Mouse (Mus musculus) adrenal gland, adult 8-10 months (tissue): Measurements from ENCODE around the gene Tmtc1. TPM values are rescaled to one million over a fixed set of nuclear protein-coding genes. Genes with fewer than 3 reads are reported as not detected.

Experiments
- DNase-seq: peaks from one replicate; pipeline ENCODE4 v3.0.0; 2022
- total RNA-seq, 4 experiments: library from RNA; stranded (reverse); gene quantifications; 2 replicates each; pipeline ENCODE4 v1.2.4; 2022

Gene Tmtc1
- total RNA-seq, 4 experiments from 2014 or later = 18.5 to 22.4 (median 20.8) TPM

DNA sequence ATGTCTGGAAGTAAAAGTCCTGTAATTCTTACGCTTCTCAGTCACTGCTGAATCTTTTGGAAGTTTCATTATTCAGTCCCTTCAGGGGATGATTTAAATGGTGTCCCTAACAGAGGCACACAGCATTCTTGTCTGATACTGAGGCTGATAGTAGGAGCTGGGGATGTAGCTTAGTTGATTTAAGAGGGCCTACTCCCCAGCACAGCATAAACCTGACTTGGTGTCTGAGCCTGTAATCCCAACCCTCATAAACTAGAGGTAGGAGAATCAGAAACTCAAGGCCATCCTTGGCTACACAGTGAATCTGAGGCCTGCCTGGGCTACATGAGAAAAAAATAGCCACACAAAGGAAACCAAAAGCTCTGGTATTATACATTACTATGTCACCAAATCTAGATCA, 77.6 kb downstream of the Tmtc1 start:
- no peak for DNase-seq

DNA sequence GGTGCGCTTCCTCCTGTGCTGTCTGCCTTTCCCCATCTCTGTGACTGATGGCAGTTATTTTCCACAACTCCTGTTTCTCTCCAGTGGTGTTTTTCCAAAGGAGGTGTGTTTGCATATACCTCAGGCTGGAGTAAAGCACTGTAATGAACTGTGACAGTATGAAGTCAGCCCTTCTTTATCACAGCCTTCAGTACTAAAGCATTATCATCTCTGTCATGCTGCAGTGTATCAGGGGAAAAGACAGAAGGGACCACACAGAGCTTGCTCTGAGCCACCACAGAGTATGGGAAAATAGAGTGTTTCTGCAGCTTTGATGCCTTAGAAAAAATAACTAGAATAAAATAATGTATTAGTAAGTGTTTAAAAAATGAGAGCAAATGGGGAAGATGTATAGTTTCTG, 81.0 kb downstream of the Tmtc1 start:
- DNase-seq = no peak

DNA sequence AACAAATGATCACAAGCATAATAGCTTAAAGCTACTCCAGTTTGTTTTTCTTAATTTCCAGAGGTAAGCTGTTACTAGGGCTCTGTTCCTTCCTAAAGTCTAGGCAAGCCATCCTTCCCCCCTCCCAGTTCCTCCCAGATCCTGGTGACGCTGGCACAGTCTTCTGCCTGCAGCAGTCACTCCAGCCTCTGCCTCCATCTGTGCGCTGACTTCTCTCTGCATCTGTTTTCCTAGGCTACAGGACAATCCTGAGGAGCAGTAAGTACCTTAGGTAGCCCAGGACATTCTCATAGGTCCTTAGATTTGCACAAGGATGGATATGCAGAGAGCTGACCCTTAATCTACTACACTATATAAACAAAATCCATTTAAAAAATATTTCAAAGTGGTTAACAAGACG, 81.7 kb downstream of the Tmtc1 start:
- DNase-seq = no peak

DNA sequence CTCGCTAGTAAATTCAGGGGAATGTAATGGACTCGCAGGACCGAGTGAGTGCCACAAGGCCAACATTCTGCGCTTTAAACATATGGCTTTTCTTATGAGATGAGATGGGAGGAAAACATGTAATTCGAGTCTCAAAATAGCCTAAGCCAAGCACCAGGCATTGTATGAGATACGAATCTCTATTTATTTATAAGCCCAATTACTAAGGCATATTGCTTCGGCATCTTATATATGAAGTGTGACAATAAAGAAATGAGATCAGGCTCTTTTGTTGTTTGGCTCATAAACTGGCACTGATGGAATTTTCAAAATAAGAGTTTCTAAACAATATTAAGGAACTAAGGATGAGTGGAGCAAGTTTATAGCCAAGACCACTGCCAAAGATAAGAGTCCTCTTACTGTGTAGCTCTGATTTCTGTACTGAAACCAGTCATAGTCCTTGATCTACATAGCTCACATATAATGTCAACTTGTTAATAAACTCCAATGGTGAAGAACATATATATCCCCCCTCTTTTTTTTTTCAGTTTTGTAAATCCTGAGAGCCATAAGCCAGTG, 84.8 kb downstream of the Tmtc1 start:
- DNase-seq = no peak

DNA sequence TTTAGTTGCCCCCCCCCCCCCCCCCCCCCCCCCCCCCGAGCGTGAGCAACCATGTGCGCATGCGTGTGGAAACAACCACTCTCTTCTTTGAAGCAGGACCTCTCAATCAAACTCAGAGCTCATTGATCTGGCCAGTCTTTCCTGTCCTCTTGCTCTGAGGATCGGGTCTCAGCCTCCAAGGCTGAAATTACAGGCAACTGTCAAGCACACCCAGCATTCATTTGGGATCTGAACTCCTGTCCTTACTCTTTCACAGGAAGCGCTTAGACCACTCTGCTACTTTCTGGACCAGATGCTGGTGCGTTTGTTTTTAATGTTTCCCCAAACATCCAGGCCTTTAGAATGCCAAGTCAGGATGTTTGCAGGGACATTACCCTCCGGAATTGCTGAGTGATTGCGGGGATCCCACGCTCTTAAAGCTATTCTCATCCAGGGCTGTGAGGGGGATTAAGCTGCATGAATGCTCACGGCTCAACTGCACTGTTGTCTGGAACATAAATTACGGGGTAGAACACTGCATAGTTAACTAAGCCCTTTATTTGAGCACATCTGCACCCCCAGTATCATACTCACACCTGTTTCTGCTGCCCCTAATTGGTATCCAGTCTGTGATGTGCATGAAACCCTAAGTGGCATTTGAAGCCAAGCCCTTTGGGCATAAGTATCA, 85.5 kb downstream of the Tmtc1 start:
- no peak for DNase-seq

DNA sequence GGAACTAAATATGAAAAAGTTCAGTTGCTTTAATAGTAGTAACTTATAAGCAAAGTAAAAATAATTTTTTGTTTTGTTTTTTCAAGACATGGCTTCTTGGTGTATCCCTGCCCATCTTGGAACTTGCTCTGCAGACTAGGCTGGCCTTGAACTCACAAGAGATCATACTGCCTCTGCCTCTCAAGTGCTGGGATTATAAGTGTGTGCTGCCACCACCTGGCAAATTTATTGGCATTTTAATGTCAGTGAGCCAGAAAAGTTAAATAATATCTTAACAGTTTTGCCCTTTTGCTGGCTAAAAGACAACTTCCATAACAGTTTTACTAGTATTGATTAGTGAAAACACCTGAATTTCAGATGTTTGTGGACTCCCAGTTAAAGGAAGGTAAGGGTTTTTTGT, 88.0 kb downstream of the Tmtc1 start:
- no peak for DNase-seq

DNA sequence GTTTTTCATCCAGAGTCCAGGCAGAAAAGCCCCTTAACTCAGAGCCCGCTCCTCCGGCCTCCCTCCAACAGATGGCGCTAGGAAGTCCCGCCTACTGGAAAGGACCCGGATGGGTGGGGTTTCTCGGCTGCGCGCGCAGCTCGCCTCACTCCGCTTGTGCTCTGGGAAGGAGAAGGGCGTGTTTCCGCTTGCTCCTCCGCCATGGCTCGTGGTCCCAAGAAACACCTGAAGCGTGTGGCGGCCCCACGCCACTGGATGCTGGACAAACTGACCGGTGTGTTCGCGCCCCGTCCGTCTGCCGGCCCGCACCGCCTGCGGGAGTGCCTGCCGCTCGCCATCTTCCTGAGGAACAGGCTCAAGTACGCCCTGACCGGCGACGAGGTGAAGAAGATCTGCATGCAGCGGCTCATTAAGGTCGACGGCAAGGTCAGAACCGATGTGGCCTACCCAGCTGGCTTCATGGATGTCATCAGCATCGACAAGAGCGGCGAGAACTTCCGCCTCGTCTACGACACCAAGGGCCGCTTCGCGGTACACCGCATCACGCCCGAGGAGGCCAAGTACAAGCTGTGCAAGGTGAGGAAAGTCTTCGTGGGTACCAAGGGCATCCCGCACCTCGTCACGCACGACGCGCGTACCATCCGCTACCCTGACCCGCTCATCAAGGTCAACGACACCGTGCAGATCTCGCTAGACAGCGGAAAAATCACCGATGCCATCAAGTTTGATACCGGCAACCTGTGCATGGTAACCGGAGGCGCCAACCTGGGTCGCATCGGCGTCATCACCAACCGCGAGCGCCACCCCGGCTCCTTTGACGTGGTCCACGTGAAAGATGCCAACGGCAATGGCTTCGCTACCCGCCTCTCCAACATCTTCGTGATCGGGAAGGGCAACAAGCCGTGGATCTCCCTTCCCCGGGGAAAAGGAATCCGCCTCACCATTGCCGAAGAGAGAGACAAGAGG, 89.4 kb downstream of the Tmtc1 start:
- peak; percentile 23 for DNase-seq

DNA sequence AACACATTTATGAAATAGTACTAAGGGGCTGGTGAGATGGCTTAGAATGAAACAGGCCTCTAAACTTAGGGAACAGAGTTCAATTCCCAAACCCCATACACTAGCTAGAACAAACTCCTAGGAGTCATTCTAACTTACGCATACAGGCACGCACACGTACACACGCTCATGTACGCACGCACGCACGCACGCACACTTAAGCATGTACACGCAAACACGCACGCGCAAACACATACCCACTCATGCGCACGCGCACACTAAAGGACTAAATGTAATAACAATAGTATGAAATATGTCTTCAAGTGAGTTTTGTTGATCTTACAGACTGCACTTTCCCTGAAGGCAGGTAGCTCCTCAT, 90.1 kb downstream of the Tmtc1 start:
- DNase-seq = no peak

DNA sequence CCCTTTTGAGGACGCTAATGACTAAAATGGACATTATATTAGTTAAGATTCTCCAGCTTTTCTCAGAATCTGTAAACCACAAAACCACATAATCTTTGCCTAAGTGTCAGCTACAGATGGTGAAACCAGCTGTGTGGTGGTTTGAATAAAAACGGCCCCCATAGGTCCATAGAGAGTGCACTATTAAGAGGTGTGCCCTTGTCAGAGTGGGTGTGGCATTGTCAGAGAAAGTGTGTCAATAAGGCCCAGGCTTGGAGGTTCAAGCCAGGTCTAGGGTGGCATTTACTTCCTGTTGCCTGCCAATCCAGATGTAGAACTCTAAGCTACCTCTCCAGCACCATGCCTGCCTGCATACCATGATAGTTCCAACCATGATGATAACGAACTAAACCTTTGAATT, 99.2 kb downstream of the Tmtc1 start:
- DNase-seq = no peak

DNA sequence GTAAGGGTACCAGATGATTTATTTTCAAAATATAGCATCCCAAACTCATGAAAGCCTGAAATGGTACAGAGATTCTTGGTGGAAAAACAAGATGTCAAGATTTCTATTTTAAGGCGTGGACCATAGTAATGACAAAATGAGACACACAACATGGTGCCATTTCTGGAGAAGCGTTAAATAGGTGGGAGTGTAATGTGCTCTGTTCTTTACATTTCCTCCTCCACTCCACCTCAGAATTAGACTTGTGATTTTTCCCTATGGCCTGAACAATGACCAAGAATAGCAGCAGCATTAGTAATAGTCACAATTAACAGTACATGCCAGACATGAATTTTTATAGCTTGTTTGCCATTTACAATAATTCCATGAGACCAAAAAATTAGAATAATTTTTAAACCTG, 102.0 kb downstream of the Tmtc1 start:
- no peak for DNase-seq

DNA sequence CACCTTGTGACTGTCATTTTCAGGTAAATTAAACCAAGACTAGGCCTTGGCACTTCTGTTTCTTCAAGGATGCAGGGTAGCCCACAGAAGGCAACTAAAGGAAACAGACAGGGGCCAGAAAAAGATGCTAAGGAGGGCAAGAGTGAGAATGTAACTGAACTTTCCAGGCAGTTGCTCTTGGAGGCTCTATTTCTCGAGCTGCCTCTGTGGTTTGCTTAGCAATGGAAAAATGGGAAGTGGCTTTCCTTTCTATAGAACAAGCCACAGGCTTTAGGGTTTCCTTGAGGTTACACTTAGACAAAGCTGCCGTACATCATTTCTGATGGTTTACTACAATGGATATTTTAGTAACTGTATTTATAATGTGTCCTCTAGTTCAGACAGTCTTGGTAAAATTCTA, 102.4 kb downstream of the Tmtc1 start:
- no peak for DNase-seq

DNA sequence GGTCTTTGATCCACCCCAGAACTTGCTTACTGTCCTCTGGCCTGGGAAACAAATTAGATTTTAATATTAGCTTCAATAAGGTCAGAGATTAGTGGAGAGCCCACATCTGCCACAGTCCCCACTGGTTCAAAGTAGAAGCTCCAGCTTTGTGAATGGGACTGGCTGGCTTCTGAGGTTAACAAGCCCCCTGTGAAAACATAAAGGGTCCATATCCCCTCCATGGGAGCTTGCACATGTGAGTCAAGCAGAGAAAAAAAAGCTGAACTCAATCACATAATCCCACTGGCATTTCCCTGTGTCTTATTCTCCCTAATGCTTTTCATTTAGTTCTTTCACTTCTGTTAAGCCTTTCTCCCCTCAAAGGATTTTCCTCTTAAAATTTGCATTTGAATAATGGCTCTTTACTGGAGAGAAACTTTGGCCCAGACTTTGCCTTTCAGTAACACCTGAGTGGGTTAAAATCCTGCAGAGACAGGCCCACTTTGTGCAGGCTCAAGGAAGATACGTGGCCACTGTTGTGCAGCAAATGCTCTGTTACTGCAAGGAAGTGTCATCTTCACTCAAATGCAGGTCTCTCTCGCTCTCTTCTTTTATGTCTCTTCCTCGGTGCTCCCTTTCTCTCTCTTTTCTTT, 105.7 kb downstream of the Tmtc1 start:
- DNase-seq = no peak

DNA sequence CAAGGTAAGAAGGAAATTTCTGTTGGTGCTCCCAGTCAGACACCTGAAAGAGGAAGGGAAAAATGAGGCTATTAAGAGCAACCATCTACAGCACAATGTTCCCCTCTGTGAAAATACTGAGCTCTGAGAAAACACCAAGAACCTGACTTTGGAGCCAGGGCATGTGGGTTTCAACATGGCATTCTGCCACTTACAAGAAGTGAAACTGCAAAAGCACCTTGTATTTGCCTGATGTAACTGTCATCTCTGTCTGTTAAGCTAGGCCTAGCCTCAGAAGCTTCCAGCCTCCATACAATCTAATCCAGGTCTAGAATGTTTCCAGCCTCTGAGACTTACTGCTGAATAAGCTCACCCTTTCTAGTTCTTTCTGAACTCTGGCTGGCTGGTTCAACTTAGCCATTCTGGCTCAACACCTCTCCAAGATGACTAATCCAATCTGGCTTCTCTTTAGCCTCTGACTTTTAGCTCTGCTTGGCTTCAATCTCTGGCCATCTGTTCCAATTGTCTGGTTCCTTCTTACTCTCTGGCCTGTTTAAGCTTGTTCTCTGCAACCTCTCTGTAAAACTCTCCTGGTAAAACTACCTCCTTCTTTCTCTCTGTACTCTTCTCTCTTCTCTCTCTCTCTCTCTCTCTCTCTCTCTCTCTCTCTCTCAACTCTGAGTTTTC, 107.8 kb downstream of the Tmtc1 start:
- DNase-seq = no peak

DNA sequence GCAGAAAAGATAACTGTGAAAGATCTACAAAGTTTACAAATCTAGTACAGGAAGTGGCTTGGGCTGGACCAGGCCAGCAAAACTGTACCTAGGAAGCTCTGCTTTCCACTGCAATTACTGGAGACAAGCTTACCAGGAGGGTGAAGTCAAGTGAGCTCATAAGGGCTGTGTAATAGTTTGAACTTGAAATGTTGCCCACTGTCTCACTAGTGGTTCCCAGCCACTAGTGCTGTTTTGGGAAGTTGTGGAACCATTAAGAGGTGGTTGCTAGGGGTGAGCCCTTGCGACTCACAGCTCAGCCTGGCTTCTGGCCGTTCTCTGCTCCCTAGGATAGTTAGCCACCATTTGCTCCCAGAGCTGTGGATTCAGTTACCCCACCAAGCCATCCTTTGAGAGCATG, 112.3 kb downstream of the Tmtc1 start:
- DNase-seq = no peak

DNA sequence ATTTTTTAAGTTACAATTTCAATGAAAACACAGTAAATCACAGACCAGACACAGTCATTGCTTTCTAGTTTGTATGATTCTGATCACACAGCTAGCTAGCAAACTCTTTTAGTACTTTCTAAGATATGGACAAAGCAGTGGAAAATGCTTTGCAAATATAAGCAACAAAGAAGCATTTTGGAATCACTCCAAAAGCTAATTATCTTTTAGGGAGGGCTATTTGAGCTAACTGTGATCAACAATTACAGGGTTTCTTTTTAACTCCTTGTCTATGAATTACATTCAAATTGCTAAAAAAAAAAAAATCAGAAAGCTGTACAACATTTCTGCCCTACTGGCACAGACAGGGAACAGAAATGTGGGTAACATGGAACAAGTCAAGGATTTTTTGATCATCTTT, 114.2 kb downstream of the Tmtc1 start:
- no peak for DNase-seq

DNA sequence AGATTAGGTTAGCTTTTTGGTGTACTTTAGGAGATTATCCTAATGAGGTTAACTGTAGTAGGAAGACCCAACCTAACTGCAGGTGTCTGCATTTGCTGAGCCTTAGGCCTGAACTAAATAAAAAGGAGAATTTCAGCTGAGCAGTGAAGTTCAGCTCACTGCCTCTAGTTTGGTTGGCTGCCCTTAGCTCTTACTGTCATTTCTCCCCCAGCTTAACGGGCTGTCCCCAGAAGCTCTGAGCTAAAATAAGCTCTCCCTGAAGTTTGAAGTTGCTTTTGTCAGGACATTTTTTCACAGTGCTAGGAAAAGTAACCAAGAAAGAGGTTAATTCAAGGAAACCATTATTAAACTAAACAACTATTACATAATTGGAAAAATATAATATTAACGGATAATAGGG, 115.3 kb downstream of the Tmtc1 start:
- DNase-seq = no peak

DNA sequence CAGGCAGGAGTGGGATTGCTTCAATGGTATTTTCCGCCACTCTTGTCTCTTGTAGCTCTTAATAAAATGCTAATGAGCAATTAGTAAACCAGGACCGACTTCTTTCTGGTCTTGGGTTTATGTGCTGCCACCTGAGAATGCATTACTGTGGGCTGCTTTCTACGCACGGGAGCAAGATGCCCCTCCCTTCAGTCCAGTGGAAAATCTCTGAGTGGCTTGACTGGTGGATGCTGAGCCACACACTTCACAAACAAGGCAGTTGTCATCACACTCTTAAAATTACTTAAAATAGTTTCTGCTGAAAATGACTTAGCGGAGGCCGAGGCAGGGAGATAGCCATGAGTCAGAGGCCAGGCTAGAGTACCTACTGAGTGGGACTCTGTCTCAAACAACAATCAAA, 116.1 kb downstream of the Tmtc1 start:
- DNase-seq = no peak

DNA sequence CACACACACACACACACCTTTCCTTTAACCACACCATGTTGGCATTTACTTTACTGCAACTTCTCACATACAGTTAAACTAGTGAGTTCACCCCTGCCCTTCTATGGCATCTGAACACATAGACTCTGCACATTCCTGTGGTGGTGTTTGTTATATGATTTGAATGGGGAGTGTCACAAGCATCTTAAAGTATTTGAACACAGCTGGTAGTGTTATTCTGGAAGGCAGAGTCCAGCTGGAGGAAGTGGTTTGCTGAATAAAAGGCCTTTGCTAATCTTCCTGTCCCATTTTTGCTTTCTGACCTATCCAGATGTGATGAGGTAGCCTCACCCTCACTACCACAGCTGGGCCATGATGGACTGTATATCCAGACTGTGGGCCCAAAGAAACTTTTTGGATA, 125.5 kb downstream of the Tmtc1 start:
- DNase-seq = no peak

DNA sequence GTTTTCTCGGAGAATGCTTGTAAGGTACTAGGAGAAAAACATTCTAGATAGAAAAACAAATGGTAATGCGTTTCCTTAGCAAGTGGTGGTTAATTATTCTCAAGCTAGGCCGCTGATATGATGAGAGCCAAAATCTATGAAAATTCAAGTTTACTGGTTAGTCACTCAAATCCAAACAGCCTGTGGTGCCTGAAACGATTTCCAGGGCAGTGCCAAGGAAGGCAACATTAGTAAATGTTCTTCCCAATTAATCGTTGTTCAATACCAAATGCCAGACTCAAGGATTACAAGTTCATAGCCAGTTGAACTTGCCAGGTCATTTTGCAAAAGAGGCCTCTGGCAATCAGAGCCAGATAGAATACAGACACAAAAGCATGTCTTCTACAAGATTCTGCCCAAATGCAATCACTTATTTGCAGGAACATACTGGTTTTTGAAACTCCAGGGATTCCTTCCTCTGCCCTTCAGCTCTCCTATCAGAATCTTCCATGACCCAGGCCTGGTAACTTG, 128.6 kb downstream of the Tmtc1 start:
- DNase-seq = peak; percentile 25

DNA sequence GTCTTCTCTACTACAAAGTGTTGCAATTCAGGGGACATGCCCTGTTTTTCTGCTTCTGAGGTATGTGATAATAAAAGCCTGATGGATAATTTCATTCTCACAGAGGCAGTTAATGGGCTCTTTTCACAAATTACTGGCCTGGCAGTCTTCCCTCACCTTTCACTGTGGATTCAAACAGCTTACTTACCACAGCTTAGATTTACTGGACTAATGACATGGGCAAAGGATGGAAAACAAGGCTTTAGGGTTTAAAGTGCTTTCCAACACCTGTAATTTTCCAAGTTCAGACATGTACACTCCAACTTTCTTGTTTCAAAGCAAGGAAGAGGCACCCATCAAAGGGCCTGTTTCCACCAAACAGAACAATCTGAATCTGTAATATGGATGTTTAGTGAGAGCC, 129.1 kb downstream of the Tmtc1 start:
- no peak for DNase-seq

DNA sequence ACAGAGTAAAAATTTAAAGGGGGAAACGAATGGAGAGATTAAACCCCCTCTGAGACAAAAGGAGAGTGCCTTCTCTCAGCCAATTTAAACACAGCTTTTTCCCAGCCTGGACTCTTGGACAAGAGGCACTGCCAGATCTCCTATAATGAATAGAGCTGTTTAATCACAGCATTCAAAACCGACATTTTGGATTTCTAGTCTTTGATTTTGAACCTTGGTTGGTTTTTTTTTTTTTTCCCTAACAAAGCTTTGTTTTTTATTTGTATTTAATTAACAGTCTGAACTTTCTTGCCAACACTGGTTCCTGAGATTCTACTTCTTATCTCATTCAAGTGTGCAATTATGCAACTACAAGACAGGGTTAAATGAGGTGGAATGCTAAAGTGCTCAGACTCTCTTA, 133.2 kb downstream of the Tmtc1 start:
- DNase-seq = no peak

DNA sequence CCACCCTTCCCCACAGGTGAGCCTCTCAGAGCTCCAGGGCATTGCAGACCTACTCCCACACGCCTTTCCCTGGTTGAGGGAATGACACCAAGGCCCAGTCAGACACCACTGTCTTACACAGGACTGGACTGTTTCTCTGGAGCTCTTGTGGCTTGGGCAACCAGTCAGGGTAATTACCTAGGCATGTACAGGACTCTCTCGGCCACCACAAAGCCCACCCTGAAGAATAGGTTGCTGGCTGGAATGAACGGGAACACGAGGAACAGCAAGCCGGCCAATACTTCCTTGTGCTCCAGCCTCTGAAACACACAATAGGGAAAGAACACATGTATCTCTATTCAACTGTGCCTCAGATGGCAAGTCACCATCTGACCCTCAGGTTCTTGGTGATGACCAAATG, 138.4 kb downstream of the Tmtc1 start:
- DNase-seq = no peak

DNA sequence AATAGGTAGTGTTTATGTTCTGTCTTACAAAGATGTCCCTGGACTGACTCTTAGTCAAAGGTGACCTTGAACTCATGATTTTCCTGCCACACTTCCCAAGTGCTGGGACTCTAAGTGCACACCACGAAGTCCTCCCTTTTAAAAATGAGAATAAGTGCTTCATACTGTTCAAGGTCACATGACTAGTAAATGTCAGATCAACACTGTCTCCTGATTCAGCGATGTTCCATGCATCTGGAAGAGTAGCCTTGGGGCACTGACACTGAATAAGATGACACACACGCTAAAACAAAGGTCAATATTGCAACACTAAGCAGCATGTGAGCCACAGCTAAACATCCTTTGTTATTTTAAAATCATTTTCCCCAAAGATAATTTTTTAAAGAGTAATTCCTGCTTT, 139.0 kb downstream of the Tmtc1 start:
- DNase-seq = peak; percentile 68
